In the genomic region with DNA sequence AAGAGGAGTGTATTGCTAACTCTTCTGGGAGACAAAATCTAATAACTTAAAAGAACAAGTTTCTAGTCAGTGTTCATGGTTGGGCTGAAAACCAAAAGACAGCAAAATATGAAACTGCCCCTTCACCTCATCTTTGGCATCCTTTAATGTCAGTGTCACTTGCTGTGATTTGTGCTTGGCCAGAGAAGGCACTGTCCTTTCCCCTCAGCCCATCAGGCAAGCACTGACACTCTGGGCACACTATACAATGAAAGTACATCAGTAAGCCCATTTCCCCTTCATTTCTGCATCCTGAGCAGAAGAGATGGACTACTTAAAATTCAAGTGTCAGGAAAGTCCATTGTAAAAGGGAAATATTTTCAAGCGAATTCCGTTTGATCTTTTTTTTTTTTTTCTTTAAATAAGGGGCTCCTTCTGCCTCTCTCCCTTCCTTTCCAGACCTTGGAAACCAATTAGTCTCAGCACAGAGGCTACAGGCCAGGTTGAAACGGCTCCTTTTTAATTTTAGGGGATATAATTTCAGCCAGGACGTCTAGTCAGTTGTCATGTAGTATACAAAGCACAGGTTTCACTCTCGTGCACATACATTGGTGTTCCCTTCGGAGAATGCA, we compare ENCODE assay signal across 12 mouse cellular contexts. TPM values are rescaled to one million over a fixed set of nuclear protein-coding genes. Genes with fewer than 3 reads are reported as not detected.
A peak's percentile ranks its signal among the peaks of the same experiment; 100 is the strongest.
DNase-seq lines count a peak whose midpoint lies in the region; ATAC-seq and TF ChIP-seq lines count a peak whose summit lies in the region.
"Had no signal": no experiment of that assay in that cellular context is flagged by ENCODE, and none has a peak within 500 bp of the region (broad histone marks: within the 10 kb centered on the region; RNA-seq: fewer than 3 reads in every experiment).

No protein-coding gene starts in this region.

- no peak for ATAC-seq in lung, embryonic 15.5 days (ENCODE audit: borderline replicate concordance, extremely low read depth, low FRiP score, low TSS enrichment)
- no peak for ATAC-seq in hindbrain, embryonic 16.5 days
- no peak for ATAC-seq in midbrain, postnatal 0 days (ENCODE audit: low FRiP score)
- ATAC-seq: Patski had no signal

- no peak overlapping the region for H3K9ac ChIP-seq in heart, adult 2 months (ENCODE audit: low read depth, low read length)
- H3K9ac ChIP-seq in lung, embryonic 15.5 days = no peak overlapping the region
- H3K9ac ChIP-seq in hindbrain, embryonic 16.5 days (ENCODE audit: low read depth, low read length) = no peak overlapping the region
- H3K9ac ChIP-seq in midbrain, postnatal 0 days (replicated peaks; ENCODE audit: low read length, poor library complexity, severe bottlenecking) = no peak overlapping the region

- peak overlapping the region; percentile 99 for H3K27ac ChIP-seq in heart, embryonic 10.5 days
- no peak overlapping the region for H3K27ac ChIP-seq in heart, adult 2 months
- no peak overlapping the region for H3K27ac ChIP-seq in lung, embryonic 15.5 days
- H3K27ac ChIP-seq in hindbrain, embryonic 16.5 days (ENCODE audit: low read depth, low read length) = no peak overlapping the region
- no peak overlapping the region for H3K27ac ChIP-seq in midbrain, postnatal 0 days (ENCODE audit: low read depth, low read length)

- 9% methylated on average over 6 of the region's 6 CpGs for WGBS in heart, embryonic 10.5 days
- 53% methylated on average over 6 of the region's 6 CpGs for WGBS in heart, adult 2 months
- WGBS in lung, embryonic 15.5 days = 13% methylated on average over 6 of the region's 6 CpGs
- WGBS in hindbrain, embryonic 16.5 days = 6% methylated on average over 6 of the region's 6 CpGs
- 7% methylated on average over 6 of the region's 6 CpGs for WGBS in midbrain, postnatal 0 days

- no peaks in the 10 kb centered on the region for H3K27me3 ChIP-seq in heart, embryonic 10.5 days (ENCODE audit: insufficient read depth, poor library complexity, severe bottlenecking)
- no peaks in the 10 kb centered on the region for H3K27me3 ChIP-seq in heart, adult 2 months (ENCODE audit: control insufficient read depth, insufficient read depth, low read length)
- no peaks in the 10 kb centered on the region for H3K27me3 ChIP-seq in lung, embryonic 15.5 days
- no peaks in the 10 kb centered on the region for H3K27me3 ChIP-seq in hindbrain, embryonic 16.5 days (replicated peaks; ENCODE audit: control insufficient read depth, insufficient read depth, low read length)
- no peaks in the 10 kb centered on the region for H3K27me3 ChIP-seq in midbrain, postnatal 0 days (ENCODE audit: insufficient read depth, low read length)

- peaks cover 10% of the 10 kb centered on the region; the same call in 1 of the 2 replicates for H3K4me1 ChIP-seq in heart, embryonic 10.5 days
- no peaks in the 10 kb centered on the region for H3K4me1 ChIP-seq in heart, adult 2 months (ENCODE audit: control insufficient read depth, insufficient read depth, low read length)
- peaks cover 39% of the 10 kb centered on the region for H3K4me1 ChIP-seq in lung, embryonic 15.5 days
- H3K4me1 ChIP-seq in hindbrain, embryonic 16.5 days (ENCODE audit: control insufficient read depth, insufficient read depth, low read depth, low read length) = peaks cover 13% of the 10 kb centered on the region
- H3K4me1 ChIP-seq in midbrain, postnatal 0 days (ENCODE audit: insufficient read depth, low read length) = no peaks in the 10 kb centered on the region

- TF ChIP-seq CTCF in heart, adult 2 months (IDR thresholded peaks at IDR 0.05) = no peak
- no peak for TF ChIP-seq CTCF in midbrain, postnatal 0 days (IDR thresholded peaks at IDR 0.05)

- TF ChIP-seq POLR2A in heart, adult 2 months (IDR thresholded peaks at IDR 0.05; ENCODE audit: insufficient read depth, low read depth, low read length) = no peak

- peak overlapping the region; percentile 100 for H3K4me2 ChIP-seq in lung, embryonic 15.5 days
- peak overlapping the region; percentile 93 for H3K4me2 ChIP-seq in hindbrain, embryonic 16.5 days (ENCODE audit: low read length)
- H3K4me2 ChIP-seq in midbrain, postnatal 0 days (ENCODE audit: low read depth, low read length, poor library complexity, severe bottlenecking) = peak overlapping the region; percentile 95; the same call in 1 of the 2 replicates

- no peaks in the 10 kb centered on the region for H3K36me3 ChIP-seq in heart, embryonic 10.5 days
- no peaks in the 10 kb centered on the region for H3K36me3 ChIP-seq in heart, adult 2 months (ENCODE audit: control insufficient read depth, insufficient read depth, low read length)
- H3K36me3 ChIP-seq in lung, embryonic 15.5 days = no peaks in the 10 kb centered on the region
- no peaks in the 10 kb centered on the region for H3K36me3 ChIP-seq in hindbrain, embryonic 16.5 days (ENCODE audit: control insufficient read depth, insufficient read depth, low read length)
- no peaks in the 10 kb centered on the region for H3K36me3 ChIP-seq in midbrain, postnatal 0 days (ENCODE audit: insufficient read depth, low read length)

- peak overlapping the region; percentile 97 for H3K4me3 ChIP-seq in heart, embryonic 10.5 days
- H3K4me3 ChIP-seq in heart, adult 2 months = no peak overlapping the region
- H3K4me3 ChIP-seq in lung, embryonic 15.5 days = no peak overlapping the region; the same call in 1 of the 2 replicates
- H3K4me3 ChIP-seq in hindbrain, embryonic 16.5 days (ENCODE audit: low read length) = no peak overlapping the region
- no peak overlapping the region for H3K4me3 ChIP-seq in midbrain, postnatal 0 days (ENCODE audit: low read depth, low read length)

- intact Hi-C loops in heart, adult 2 months (cut with DNase I) = loop anchor here (5.0 to 10.0 kb wide), 2 partner anchors 153 to 265 kb away; no protein-coding TSS in a partner anchor

- no peaks in the 10 kb centered on the region for H3K79me2 ChIP-seq in heart, adult 2 months (replicated peaks; ENCODE audit: control insufficient read depth, insufficient read depth, low read length)

- TF ChIP-seq EP300 in heart, adult 2 months (IDR thresholded peaks at IDR 0.05; ENCODE audit: insufficient read depth, low read depth, low read length) = no peak

- H3K9me3 ChIP-seq in heart, embryonic 10.5 days = no peaks in the 10 kb centered on the region
- H3K9me3 ChIP-seq in lung, embryonic 15.5 days = no peaks in the 10 kb centered on the region
- H3K9me3 ChIP-seq in hindbrain, embryonic 16.5 days (ENCODE audit: control insufficient read depth, low read length) = no peaks in the 10 kb centered on the region
- H3K9me3 ChIP-seq in midbrain, postnatal 0 days (ENCODE audit: low read length) = no peaks in the 10 kb centered on the region

- no peak for DNase-seq in heart, embryonic 10.5 days (ENCODE audit: low spot score)
- DNase-seq in heart, adult 2 months = no peak
- no peak for DNase-seq in lung, adult 18-20 months
- no peak for DNase-seq in midbrain, postnatal 0 days (ENCODE audit: low spot score)
- no peak for DNase-seq in urinary bladder, postnatal 10 days (ENCODE audit: low spot score)
- DNase-seq in ovary, postnatal 14 days (ENCODE audit: low spot score) = no peak
- DNase-seq: B cell, adult 2 months; lung, postnatal 36 days; thymus, adult 18-20 months had no signal

RNA-seq across cellular contexts. Expression of gene Mpped2, which starts 1.2 kb away (rescaled TPM):
- polyA plus RNA-seq in heart, embryonic 10.5 days (2016; fragmentation: Nextera tagmentation; extraction: Ambion mirVana) = 130 and 173 TPM in 2 replicates
- 10 to 100 TPM; 20.7 to 23.7 TPM for total RNA-seq in heart, adult 2 months (2021)
- 8.0 and 15.2 TPM in 2 replicates for polyA plus RNA-seq in heart, adult 2 months (2012; rRNA removed)
- polyA plus RNA-seq in lung, embryonic 15.5 days (2015; fragmentation: Nextera tagmentation; extraction: Ambion mirVana) = 27.2 and 30.6 TPM in 2 replicates
- 112 and 122 TPM in 2 replicates for polyA plus RNA-seq in hindbrain, embryonic 16.5 days (2015; fragmentation: Nextera tagmentation; extraction: Ambion mirVana)
- total RNA-seq in midbrain, postnatal 0 days (2014; rRNA removed) = 42.6 and 43.2 TPM in 2 replicates
- 79.4 and 84.6 TPM in 2 replicates for polyA plus RNA-seq in midbrain, postnatal 0 days (2015; fragmentation: Nextera tagmentation; extraction: Ambion mirVana)
